Comparison of ENCODE assay signal across 12 mouse cellular contexts in the genomic region with DNA sequence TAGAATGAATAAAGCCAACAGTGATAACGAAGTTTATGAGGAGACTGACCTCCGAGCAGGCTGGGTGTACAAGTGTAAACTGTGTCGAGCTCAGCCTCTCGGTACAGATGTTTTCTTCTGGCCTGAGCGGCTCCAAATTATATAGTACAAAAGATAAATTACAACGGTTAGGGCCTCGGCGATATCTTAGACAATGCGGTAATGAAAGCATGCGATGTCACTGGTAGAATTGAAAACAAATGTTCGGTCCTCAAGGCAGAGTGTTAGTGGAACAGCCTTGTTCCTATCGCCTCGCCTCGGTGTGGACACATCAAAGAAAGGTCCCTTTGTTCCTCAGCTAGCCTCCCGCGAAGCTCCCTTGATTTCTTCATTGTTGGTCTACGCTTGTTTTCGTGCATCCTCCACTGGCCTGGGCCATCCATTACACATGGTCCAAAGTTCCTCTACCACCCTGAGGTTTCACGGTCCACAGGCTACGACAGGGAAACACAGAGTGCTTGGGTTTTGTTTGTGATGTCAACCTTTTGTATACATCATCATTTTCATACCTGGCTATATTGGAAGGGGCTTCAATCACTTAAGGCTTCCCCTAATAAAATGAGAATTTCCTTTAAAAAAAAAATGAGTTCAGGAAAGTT.
A peak's percentile ranks its signal among the peaks of the same experiment; 100 is the strongest.
DNase-seq lines count a peak whose midpoint lies in the region; ATAC-seq and TF ChIP-seq lines count a peak whose summit lies in the region.
"Had no signal": no experiment of that assay in that cellular context is flagged by ENCODE, and none has a peak within 500 bp of the region (broad histone marks: within the 10 kb centered on the region; RNA-seq: fewer than 3 reads in every experiment).

No protein-coding gene starts in this region.

- WGBS in forebrain, embryonic 16.5 days = 10% methylated on average over 20 of the region's 20 CpGs
- 28% methylated on average over 20 of the region's 20 CpGs for WGBS in limb, embryonic 14.5 days

- no peaks in the 10 kb centered on the region for H3K9me3 ChIP-seq in forebrain, embryonic 16.5 days (ENCODE audit: control insufficient read depth, low read length)
- no peaks in the 10 kb centered on the region for H3K9me3 ChIP-seq in limb, embryonic 14.5 days (ENCODE audit: control insufficient read depth, low read length)
- H3K9me3 ChIP-seq: heart, embryonic 15.5 days; stomach, embryonic 15.5 days had no signal

- no peak overlapping the region for H3K27ac ChIP-seq in forebrain, embryonic 16.5 days (ENCODE audit: low read length)
- no peak overlapping the region for H3K27ac ChIP-seq in limb, embryonic 14.5 days (replicated peaks; ENCODE audit: low read depth, low read length)
- H3K27ac ChIP-seq: heart, embryonic 15.5 days; stomach, embryonic 15.5 days had no signal

- TF ChIP-seq POLR2A in limb, embryonic 14.5 days (IDR thresholded peaks at IDR 0.05; ENCODE audit: borderline replicate concordance, extremely low read depth, insufficient read depth, insufficient read length) = no peak

- peak overlapping the region; percentile 24 for H3K4me3 ChIP-seq in forebrain, embryonic 16.5 days (replicated peaks; ENCODE audit: low read length)
- H3K4me3 ChIP-seq in limb, embryonic 14.5 days (replicated peaks; ENCODE audit: low read length) = no peak overlapping the region
- H3K4me3 ChIP-seq: heart, embryonic 15.5 days; stomach, embryonic 15.5 days had no signal

- no peak overlapping the region for H3K9ac ChIP-seq in forebrain, embryonic 16.5 days (replicated peaks; ENCODE audit: low read depth, low read length)
- H3K9ac ChIP-seq in limb, embryonic 14.5 days (ENCODE audit: low read depth, low read length, severe bottlenecking) = no peak overlapping the region
- H3K9ac ChIP-seq: heart, embryonic 15.5 days; liver, postnatal 0 days; stomach, embryonic 15.5 days had no signal

- H3K36me3 ChIP-seq in forebrain, embryonic 16.5 days (ENCODE audit: control insufficient read depth, insufficient read depth) = no peaks in the 10 kb centered on the region
- no peaks in the 10 kb centered on the region for H3K36me3 ChIP-seq in limb, embryonic 14.5 days (ENCODE audit: control insufficient read depth, insufficient read depth, low read length)
- H3K36me3 ChIP-seq: heart, embryonic 15.5 days; stomach, embryonic 15.5 days had no signal

- ATAC-seq in forebrain, embryonic 16.5 days = peak; percentile 72; the same call in 1 of the 2 replicates
- ATAC-seq in limb, embryonic 14.5 days (ENCODE audit: low FRiP score, low read depth) = no peak
- no peak for ATAC-seq in frontal cortex, adult (ENCODE audit: low TSS enrichment)
- ATAC-seq: activated CD4-positive, CD25-positive, alpha-beta regulatory T cell, adult 4 months; liver, postnatal 0 days had no signal

- DNase-seq in testis, postnatal 14 days (ENCODE audit: low spot score) = peak; percentile 38
- DNase-seq in testis, postnatal 10 days (ENCODE audit: low spot score) = no peak
- no peak for DNase-seq in limb, embryonic 14.5 days (ENCODE audit: low spot score)
- no peak for DNase-seq in thymus, postnatal 14 days
- no peak for DNase-seq in cerebellum, adult 8-10 months
- DNase-seq: kidney, adult 8-10 months; liver, postnatal 0 days had no signal

- H3K4me1 ChIP-seq in forebrain, embryonic 16.5 days (replicated peaks; ENCODE audit: control insufficient read depth, insufficient read depth, low read length) = peaks cover 12% of the 10 kb centered on the region
- H3K4me1 ChIP-seq in limb, embryonic 14.5 days (ENCODE audit: control insufficient read depth, insufficient read depth, low read length) = peaks cover 4% of the 10 kb centered on the region
- H3K4me1 ChIP-seq: heart, embryonic 15.5 days; stomach, embryonic 15.5 days had no signal

- peak overlapping the region; percentile 50 for H3K4me2 ChIP-seq in forebrain, embryonic 16.5 days (ENCODE audit: low read length)
- H3K4me2 ChIP-seq in limb, embryonic 14.5 days (replicated peaks; ENCODE audit: low read depth, low read length, severe bottlenecking) = peak overlapping the region; percentile 33
- H3K4me2 ChIP-seq: heart, embryonic 15.5 days; stomach, embryonic 15.5 days had no signal

- H3K27me3 ChIP-seq in forebrain, embryonic 16.5 days (replicated peaks; ENCODE audit: control insufficient read depth, insufficient read depth, low read length) = peaks cover 63% of the 10 kb centered on the region
- peaks cover 34% of the 10 kb centered on the region for H3K27me3 ChIP-seq in limb, embryonic 14.5 days (ENCODE audit: control insufficient read depth, insufficient read depth, low read length)
- H3K27me3 ChIP-seq: heart, embryonic 15.5 days; stomach, embryonic 15.5 days had no signal
